Mouse (Mus musculus) megakaryocyte, embryonic 14.5 days (primary cell): Measurements from ENCODE around the gene Ryk.

Source experiments
- FLI1 ChIP-seq: IDR thresholded peaks from 2 replicates; pipeline ENCODE4 v1.6.1; 2012; ENCODE audit warnings: low read length, inconsistent platforms, mixed read lengths
- GATA1 ChIP-seq: IDR thresholded peaks from 3 replicates; pipeline ENCODE4 v1.6.1; 2012; ENCODE audit warnings: mixed read lengths, low read length, inconsistent platforms, borderline replicate concordance

DNA sequence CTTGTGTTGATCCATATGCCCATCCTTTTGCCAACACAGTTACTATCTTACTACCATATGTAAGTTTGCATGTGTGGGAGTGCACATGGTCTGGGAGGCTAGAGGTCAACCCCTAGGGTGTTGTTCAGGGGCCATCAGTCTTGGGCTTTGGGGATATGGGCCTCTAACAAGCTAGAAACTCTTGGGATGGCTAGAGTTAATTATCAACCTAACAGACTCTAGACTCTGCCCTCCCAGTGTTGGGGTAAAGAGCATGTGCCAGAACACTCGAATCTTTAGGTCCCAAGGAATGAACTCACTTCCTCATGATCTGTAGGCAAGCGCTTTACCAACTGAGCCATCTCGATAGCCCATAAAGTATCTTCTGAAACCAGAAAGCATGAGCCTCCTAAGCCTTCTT lies 91.4 kb downstream of the Ryk start:
- TF ChIP-seq GATA1 = no peak
- TF ChIP-seq FLI1 = no peak
